ENCODE assay signal across 8 mouse cellular contexts in the genomic region with DNA sequence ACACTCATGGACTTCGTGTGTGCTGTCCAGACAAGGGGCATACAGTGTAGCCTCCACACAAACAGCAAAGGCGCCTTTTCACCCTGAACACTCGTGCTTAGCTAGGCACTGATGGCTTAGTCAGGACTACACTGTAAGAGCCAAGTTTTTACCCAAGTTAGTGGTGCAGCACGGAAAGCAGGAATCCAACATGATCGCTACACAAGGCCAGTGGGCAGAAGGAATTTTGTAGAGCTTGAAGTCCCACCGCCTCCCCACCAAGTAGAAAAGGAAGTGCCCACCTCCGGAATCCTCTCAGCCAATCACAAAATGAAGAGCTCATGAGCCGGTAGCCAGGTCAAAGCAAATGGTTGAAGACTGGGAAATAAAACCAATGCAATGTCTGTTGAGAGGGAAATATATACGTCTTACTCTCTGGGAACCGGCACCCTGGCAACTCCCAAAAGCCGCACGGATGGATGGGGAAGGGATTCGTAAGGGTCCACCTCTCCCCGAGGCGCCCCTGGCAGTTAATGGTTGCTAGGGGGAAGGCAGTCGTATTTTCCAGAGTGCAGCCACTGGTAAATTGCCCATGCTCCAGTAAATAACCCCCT. TPM values are rescaled to one million over a fixed set of nuclear protein-coding genes. Genes with fewer than 3 reads are reported as not detected.
DNase-seq lines count a peak whose midpoint lies in the region; ATAC-seq and TF ChIP-seq lines count a peak whose summit lies in the region.
"Had no signal": no experiment of that assay in that cellular context is flagged by ENCODE, and none has a peak within 500 bp of the region (broad histone marks: within the 10 kb centered on the region; RNA-seq: fewer than 3 reads in every experiment).

No protein-coding gene starts in this region.

- DNase-seq in liver, embryonic 11.5 days (ENCODE audit: low spot score): peak; percentile 29
- peak; percentile 27 to 44 for DNase-seq in cerebellum, postnatal 36 days
- DNase-seq in kidney, adult 18-20 months: peak; percentile 18
- no peak for DNase-seq in spleen, postnatal 14 days (ENCODE audit: low spot score in 2 of 2)
- no peak for DNase-seq in gastrocnemius, adult 2 months
- DNase-seq: liver, postnatal 0 days had no signal

- H3K4me1 ChIP-seq in liver, embryonic 11.5 days (replicated peaks; ENCODE audit: control insufficient read depth, insufficient read depth, low read length): no peaks in the 10 kb centered on the region
- H3K4me1 ChIP-seq in liver, embryonic 12.5 days: no peaks in the 10 kb centered on the region
- no peaks in the 10 kb centered on the region for H3K4me1 ChIP-seq in neural tube, embryonic 14.5 days (ENCODE audit: control insufficient read depth, insufficient read depth, low read length)

- H3K9ac ChIP-seq in liver, embryonic 11.5 days (ENCODE audit: low read depth, low read length): no peak overlapping the region
- no peak overlapping the region for H3K9ac ChIP-seq in liver, embryonic 12.5 days
- no peak overlapping the region for H3K9ac ChIP-seq in neural tube, embryonic 14.5 days (replicated peaks; ENCODE audit: low read depth, low read length)
- H3K9ac ChIP-seq: liver, postnatal 0 days had no signal

- H3K4me2 ChIP-seq in liver, embryonic 11.5 days: no peak overlapping the region
- H3K4me2 ChIP-seq in liver, embryonic 12.5 days: no peak overlapping the region
- H3K4me2 ChIP-seq in neural tube, embryonic 14.5 days (ENCODE audit: low read depth, low read length): peak overlapping the region; percentile 44

- ATAC-seq in liver, embryonic 11.5 days (replicated peaks; ENCODE audit: low FRiP score): no peak
- no peak for ATAC-seq in liver, embryonic 12.5 days
- peak; percentile 78 for ATAC-seq in neural tube, embryonic 14.5 days (ENCODE audit: low read depth)
- ATAC-seq: liver, postnatal 0 days had no signal

- no peaks in the 10 kb centered on the region for H3K36me3 ChIP-seq in liver, embryonic 11.5 days (ENCODE audit: control insufficient read depth, insufficient read depth, low read length)
- no peaks in the 10 kb centered on the region for H3K36me3 ChIP-seq in liver, embryonic 12.5 days
- no peaks in the 10 kb centered on the region for H3K36me3 ChIP-seq in neural tube, embryonic 14.5 days (ENCODE audit: control insufficient read depth, insufficient read depth, low read length)

- no peak overlapping the region for H3K27ac ChIP-seq in liver, embryonic 11.5 days (ENCODE audit: low read depth, low read length)
- H3K27ac ChIP-seq in liver, embryonic 12.5 days: no peak overlapping the region
- no peak overlapping the region for H3K27ac ChIP-seq in neural tube, embryonic 14.5 days (ENCODE audit: low read depth, low read length)
- no peak overlapping the region for H3K27ac ChIP-seq in gastrocnemius, adult 2 months

- intact Hi-C loops in gastrocnemius, adult 2 months (cut with DNase I): no loop called here

- no peaks in the 10 kb centered on the region for H3K27me3 ChIP-seq in liver, embryonic 11.5 days (replicated peaks; ENCODE audit: control insufficient read depth, insufficient read depth, low read length)
- 0 out of 2 replicates have a peak, but pooled peaks cover 3% of the 10 kb centered on the region for H3K27me3 ChIP-seq in liver, embryonic 12.5 days (replicated peaks)
- H3K27me3 ChIP-seq in neural tube, embryonic 14.5 days (ENCODE audit: control insufficient read depth, insufficient read depth, low read length): no peaks in the 10 kb centered on the region

- TF ChIP-seq CTCF in gastrocnemius, adult 2 months (IDR thresholded peaks at IDR 0.05): no peak

- no peak overlapping the region for H3K4me3 ChIP-seq in liver, embryonic 11.5 days (ENCODE audit: low read depth, low read length)
- no peak overlapping the region for H3K4me3 ChIP-seq in liver, embryonic 12.5 days
- H3K4me3 ChIP-seq in neural tube, embryonic 14.5 days (ENCODE audit: low read depth, low read length): peak overlapping the region; percentile 24
- no peak overlapping the region for H3K4me3 ChIP-seq in gastrocnemius, adult 2 months

- 64% methylated on average over 16 of the region's 16 CpGs for WGBS in liver, embryonic 11.5 days
- 64% methylated on average over 16 of the region's 16 CpGs for WGBS in liver, embryonic 12.5 days (ENCODE audit: insufficient replicate concordance)
- WGBS in neural tube, embryonic 14.5 days: 37% methylated on average over 16 of the region's 16 CpGs

- H3K9me3 ChIP-seq in liver, embryonic 11.5 days (ENCODE audit: control insufficient read depth, low read length): no peaks in the 10 kb centered on the region
- no peaks in the 10 kb centered on the region for H3K9me3 ChIP-seq in liver, embryonic 12.5 days (replicated peaks)
- no peaks in the 10 kb centered on the region for H3K9me3 ChIP-seq in neural tube, embryonic 14.5 days (ENCODE audit: control insufficient read depth, low read length)

RNA-seq across cellular contexts. Expression of a gene that starts 13.2 kb away (rescaled TPM):
- 29.5 and 31.9 TPM in 2 replicates for polyA plus RNA-seq in liver, embryonic 11.5 days (2014; fragmentation: Nextera tagmentation; extraction: Ambion mirVana)
- polyA plus RNA-seq in liver, embryonic 12.5 days (2016; fragmentation: Nextera tagmentation; extraction: Ambion mirVana): 14.8 and 15.7 TPM in 2 replicates
- polyA plus RNA-seq in neural tube, embryonic 14.5 days (2014; fragmentation: Nextera tagmentation; extraction: Ambion mirVana): 17.2 and 39.2 TPM in 2 replicates
- total RNA-seq in gastrocnemius, adult 2 months (2021): 10 to 100 TPM; 67.7 to 71.6 TPM

Comparison
In these comparisons a context has a peak if more than half of its experiments do, and no peak if none do; other contexts are left out.
1. DNase-seq: peak in liver, embryonic 11.5 days (single experiment), cerebellum, postnatal 36 days (2 of 2) and kidney, adult 18-20 months (single experiment); none in spleen, postnatal 14 days (0 of 2) and gastrocnemius, adult 2 months (single experiment).